Mouse (Mus musculus) cerebellum, adult 2 months (tissue): ENCODE data around the gene Fbrsl1. TPM values are rescaled to one million over a fixed set of nuclear protein-coding genes. Genes with fewer than 3 reads are reported as not detected.
A peak's percentile ranks its signal among the peaks of the same experiment; 100 is the strongest.

Source experiments
- DNase-seq, 2 experiments: peaks; one replicate each; pipeline ENCODE4 v3.0.0; 2021
- H3K27ac ChIP-seq: fragments of 200-500 bp; 2 replicates; pipeline ENCODE4 v1.5.1; 2012; ENCODE audit warnings: low read length, control low read depth, inconsistent platforms; ENCODE audit not compliant: insufficient read depth
- H3K27me3 ChIP-seq: fragments of 200-500 bp; 2 replicates; pipeline ENCODE4 v1.6.1; 2012; ENCODE audit warnings: inconsistent platforms, mild to moderate bottlenecking, low read length, moderate library complexity; ENCODE audit not compliant: control insufficient read depth, insufficient read depth
- H3K4me1 ChIP-seq: fragments of 200-500 bp; 2 replicates; pipeline ENCODE4 v1.6.1; 2011; ENCODE audit warnings: low read length; ENCODE audit not compliant: control insufficient read depth, insufficient read depth
- H3K4me3 ChIP-seq: fragments of 200-500 bp; replicated peaks from 2 replicates; pipeline ENCODE3; 2011; ENCODE audit warnings: mild to moderate bottlenecking, low read depth, low read length, control low read depth; ENCODE audit not compliant: insufficient read depth
- CTCF ChIP-seq: fragments of 200-500 bp; IDR thresholded peaks from 2 replicates; pipeline ENCODE4 v1.5.1; 2011; ENCODE audit warnings: low read depth, mild to moderate bottlenecking, control low read depth, low read length, moderate library complexity, borderline replicate concordance; ENCODE audit not compliant: insufficient read depth
- POLR2A ChIP-seq: fragments of 200-500 bp; IDR thresholded peaks from 2 replicates; pipeline ENCODE4 v1.6.1; 2011; ENCODE audit warnings: low read length, control low read depth, borderline replicate concordance; ENCODE audit not compliant: insufficient read depth
- WGBS: fragments of 180-500 bp; shearing (Covaris S2); methylation state at CpG from one replicate; pipeline ENCODE4 v1.1.7; 2018; 5-methylcytosine and 5-hydroxymethylcytosine counted together
- polyA plus RNA-seq: library from polyadenylated mRNA; depleted of rRNA; stranded (reverse); fragments of >200 nt; gene quantifications from 2 replicates; pipeline ENCODE4 v1.2.3, GENCODE M21; 2012

The Fbrsl1 gene
- polyA plus RNA-seq, 1 experiment: 65.4 TPM

DNA sequence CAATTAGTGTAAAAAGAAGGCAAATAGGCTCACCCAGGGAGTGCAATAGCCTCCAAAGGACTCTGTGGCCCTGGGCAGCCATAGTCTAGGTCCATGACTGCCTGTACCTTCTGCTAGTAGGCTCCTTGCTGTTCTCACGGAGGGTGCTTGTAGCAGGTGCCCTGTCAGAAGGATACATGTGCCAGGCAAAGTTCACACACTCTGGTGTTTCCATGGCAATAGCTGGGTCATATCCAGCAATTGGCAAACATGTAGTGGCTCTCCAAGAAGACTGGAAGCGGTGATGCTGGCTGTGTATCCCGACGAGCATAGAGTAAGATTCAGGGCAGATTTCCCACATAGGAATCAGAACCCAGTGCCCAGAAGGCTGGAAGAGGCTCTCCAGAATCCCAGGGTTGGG is 20.0 kb upstream of the Fbrsl1 start:
- H3K27me3 ChIP-seq: no peaks in the 10 kb centered on the region
- H3K4me1 ChIP-seq: peaks cover 9% of the 10 kb centered on the region; the same call in 1 of the 2 replicates
- H3K4me3 ChIP-seq: no peak overlapping the region
- peak in 1 of 2 experiments; percentile 23 for DNase-seq
- no peak for TF ChIP-seq POLR2A
- TF ChIP-seq CTCF: no peak
- H3K27ac ChIP-seq: no peak overlapping the region
- WGBS: 22% methylated on average over 4 of the region's 4 CpGs

DNA sequence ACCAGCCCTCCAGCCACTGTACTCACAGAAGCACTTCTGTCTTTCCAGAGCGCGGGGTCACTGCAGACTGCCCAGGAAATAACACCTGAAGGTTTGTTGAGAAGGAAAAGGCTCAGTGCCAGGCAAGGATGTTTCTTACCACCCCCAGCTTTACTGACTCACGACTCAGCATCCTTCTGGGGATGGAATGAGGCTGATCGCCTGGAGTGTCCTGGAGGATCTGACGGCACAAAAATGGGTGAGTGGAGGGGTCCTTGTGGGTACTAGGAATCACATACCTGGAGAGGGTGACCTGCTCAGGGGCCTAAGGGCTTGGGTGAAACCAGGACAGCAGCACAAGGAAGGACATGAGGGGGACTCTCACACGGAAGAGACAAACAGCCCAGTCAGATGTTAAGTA is 19.4 kb upstream of the Fbrsl1 start:
- no peak overlapping the region for H3K4me3 ChIP-seq
- 81% methylated on average over 6 of the region's 6 CpGs for WGBS
- no peak overlapping the region for H3K27ac ChIP-seq
- TF ChIP-seq CTCF (no peak), POLR2A (no peak)
- no peak for DNase-seq
- H3K4me1 ChIP-seq: peaks cover 9% of the 10 kb centered on the region; the same call in 1 of the 2 replicates
- no peaks in the 10 kb centered on the region for H3K27me3 ChIP-seq

- Histone ChIP-seq H3K27me3 (no peaks in the 10 kb centered on the region), H3K27ac (no peak overlapping the region), H3K4me1 (peaks cover 9% of the 10 kb centered on the region; the same call in 1 of the 2 replicates), H3K4me3 (no peak overlapping the region)
- WGBS: 28% methylated on average over 11 of the region's 11 CpGs
- TF ChIP-seq CTCF: no peak
- no peak for TF ChIP-seq POLR2A
- peak; percentile 40 to 65 for DNase-seq
Measured at GRCm38 (mm10) chr5:110466531-110467424, 18.5 kb upstream of the Fbrsl1 start.

DNA sequence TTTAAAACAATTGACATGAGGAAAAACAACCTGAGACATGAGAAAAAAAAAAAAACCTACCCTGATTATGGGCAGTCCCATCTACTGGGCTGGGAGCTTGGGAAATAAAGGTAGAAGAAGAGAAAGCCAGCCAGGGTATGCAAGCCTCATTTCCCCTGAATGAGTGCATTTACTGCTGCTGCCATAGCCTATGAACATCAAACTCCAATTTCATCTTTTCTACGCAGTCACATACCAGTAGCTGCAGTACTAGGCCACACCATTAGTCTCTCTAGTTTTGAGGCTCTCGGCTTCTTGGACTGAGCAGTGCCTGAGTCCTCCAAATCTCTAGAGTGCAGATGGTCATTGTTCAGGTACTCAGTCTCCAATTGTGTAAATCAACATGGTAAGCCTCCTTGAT is 14.3 kb upstream of the Fbrsl1 start:
- no peak for TF ChIP-seq POLR2A
- TF ChIP-seq CTCF: no peak
- WGBS: 65% methylated on average over 2 of the region's 2 CpGs
- no peak for DNase-seq
- no peak overlapping the region for H3K27ac ChIP-seq
- H3K4me3 ChIP-seq: no peak overlapping the region
- H3K27me3 ChIP-seq: no peaks in the 10 kb centered on the region
- peaks cover 9% of the 10 kb centered on the region; the same call in 1 of the 2 replicates for H3K4me1 ChIP-seq

GRCm38 (mm10) chr5:110458936-110459335 is 10.6 kb upstream of the Fbrsl1 start:
- no peaks in the 10 kb centered on the region for H3K4me1 ChIP-seq
- TF ChIP-seq POLR2A: no peak
- TF ChIP-seq CTCF: no peak
- H3K27ac ChIP-seq: no peak overlapping the region
- no peaks in the 10 kb centered on the region for H3K27me3 ChIP-seq
- WGBS: 27% methylated on average over 3 of the region's 3 CpGs
- no peak overlapping the region for H3K4me3 ChIP-seq
- DNase-seq: peak in 1 of 2 experiments; percentile 39

DNA sequence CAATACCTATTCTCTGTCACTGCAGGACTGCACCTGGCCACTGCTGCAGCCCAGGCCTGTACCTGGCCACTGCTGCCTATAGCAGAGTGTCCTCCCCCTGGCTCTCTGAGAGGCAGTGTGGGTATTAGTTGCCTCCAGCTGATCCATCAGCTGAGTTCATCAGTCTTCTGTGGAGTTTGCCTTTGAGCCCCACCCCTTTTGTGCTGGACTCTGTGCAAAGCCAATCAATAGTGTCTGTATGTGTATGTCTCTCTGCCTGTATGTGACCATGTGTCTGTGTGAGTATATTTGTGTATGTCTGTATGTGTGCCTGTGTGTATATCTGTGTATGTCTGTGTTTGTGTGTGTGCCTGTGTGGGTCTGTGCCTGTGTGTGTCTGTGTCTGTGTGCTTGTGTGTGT is 7.0 kb upstream of the Fbrsl1 start:
- H3K27me3 ChIP-seq: no peaks in the 10 kb centered on the region
- no peak overlapping the region for H3K27ac ChIP-seq
- H3K4me3 ChIP-seq: no peak overlapping the region
- DNase-seq: no peak
- TF ChIP-seq POLR2A (no peak), CTCF (no peak)
- H3K4me1 ChIP-seq: no peaks in the 10 kb centered on the region

GRCm38 (mm10) chr5:110449294-110449693 is 991 bp upstream of the Fbrsl1 start:
- H3K27me3 ChIP-seq: no peaks in the 10 kb centered on the region
- no peak overlapping the region for H3K27ac ChIP-seq
- peaks cover 7% of the 10 kb centered on the region for H3K4me1 ChIP-seq
- 13% methylated on average over 6 of the region's 6 CpGs for WGBS
- TF ChIP-seq POLR2A (no peak), CTCF (no peak)
- H3K4me3 ChIP-seq: no peak overlapping the region
- DNase-seq: peak in 1 of 2 experiments; percentile 36

DNA sequence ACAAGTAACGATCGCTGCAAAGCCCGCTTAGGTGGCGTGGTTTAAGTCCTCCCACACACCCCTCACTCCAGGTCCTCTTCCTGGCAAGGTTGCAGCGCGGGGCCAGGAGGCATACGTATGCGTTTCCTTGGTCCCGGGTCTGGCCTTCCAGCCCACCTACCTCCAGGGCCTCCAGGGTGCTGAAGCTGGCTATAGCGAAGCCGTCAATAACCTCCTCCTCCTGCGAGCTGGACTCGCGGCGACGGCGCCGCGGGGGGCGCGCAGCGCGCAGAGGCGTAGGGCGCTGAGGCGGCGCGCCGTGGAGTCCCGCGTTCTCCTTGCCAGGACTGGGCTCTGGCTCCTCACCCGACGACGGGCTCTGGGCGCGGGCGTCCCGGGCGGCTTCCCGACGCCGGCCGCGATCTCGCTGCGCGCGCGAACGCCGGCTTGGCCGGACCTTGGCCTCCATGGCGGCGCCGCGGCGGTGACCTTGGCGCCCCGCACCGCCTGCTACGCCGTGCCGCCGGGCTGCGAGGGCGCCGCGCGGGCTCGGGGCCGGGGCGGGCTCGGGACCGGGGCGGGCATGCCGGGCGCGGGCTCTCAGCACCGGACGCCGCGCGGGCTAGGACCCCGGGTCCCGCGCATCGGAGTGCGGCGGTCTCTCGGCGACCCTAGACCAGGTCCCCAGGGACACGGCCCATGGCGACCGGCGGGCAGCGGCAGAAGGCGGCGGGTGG is 425 bp downstream of the Fbrsl1 start:
- Histone ChIP-seq H3K27ac (peak overlapping the region; percentile 56), H3K4me1 (peaks cover 16% of the 10 kb centered on the region), H3K4me3 (peak overlapping the region; percentile 68), H3K27me3 (no peaks in the 10 kb centered on the region)
- WGBS: under 1% methylated on average over 89 of the region's 98 CpGs
- no peak for TF ChIP-seq CTCF
- TF ChIP-seq POLR2A: no peak
- peak in 1 of 2 experiments; percentile 49 for DNase-seq
